Mouse (Mus musculus): Measurements from ENCODE around the gene Myo7a.

The Myo7a gene

DNA sequence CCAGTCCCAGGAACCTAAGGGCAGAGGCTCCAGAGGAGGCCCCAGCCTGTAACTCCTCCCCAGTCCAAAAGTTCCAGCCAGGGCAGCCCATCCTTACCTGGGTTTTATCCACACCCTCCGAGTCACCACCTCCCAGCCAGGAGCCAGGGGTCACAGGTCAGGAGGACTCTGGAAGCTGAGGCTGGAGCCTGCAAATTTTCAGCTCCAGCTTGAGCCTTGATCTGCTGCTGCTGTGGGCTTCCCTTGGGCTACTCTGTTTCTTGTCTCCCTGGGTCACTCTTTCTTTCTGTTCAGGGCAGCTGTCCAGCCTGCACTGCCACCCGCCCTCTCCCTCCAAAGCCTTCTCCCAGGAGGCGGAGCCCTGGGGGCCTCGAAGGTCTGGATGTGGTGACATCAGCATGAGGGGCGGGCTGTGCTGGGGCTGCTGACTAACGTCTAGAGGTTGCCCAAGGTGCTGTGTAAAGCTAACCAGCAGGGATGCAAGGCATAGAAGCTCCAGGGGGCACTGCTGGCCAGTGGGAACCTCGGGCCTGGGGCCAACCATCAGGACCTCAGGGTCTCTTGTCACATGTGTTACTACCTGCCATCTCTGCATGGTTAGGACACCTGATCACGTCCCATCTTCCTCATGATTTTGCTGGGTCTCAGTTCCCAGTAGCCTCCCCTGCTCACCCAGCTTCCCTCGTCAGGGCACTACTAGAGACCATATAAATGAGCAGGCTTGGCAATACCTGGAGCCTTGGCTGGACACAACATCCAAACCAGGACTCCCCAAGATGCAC is at the start of gene Myo7a:
Gene Myo7a, minus strand, starts transcription at position 346 of the 782 bp plus-strand sequence.
- DNase-seq: peak in 1 of 2 experiments; percentile 20

DNA sequence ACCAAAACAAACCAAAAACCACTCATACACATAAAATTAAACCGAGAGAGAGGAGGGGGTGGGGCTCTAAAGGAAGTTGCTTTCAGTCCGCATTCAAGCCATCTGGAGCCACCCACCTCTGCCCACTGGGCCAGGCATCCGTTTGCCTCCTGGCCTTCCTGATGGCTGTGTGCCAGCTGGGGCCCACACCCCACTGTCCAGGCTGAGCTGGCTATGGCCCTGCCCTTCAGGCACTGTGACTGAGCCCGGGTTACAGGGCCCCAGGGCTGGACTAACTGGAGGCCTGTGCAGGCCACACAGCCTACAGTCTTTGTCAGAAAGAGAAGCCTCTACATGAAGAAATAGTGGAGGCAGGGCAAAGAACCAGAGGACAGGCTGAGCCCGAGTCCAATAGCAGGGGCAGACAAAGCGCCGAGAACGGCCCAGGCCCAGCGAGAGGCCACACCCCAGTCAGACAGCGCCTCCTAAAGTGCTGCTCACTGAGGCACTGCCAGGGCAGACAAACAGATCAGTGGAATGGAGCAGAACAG is 45.7 kb upstream of the Myo7a start:
- peak; percentile 68 to 76 for DNase-seq

DNA sequence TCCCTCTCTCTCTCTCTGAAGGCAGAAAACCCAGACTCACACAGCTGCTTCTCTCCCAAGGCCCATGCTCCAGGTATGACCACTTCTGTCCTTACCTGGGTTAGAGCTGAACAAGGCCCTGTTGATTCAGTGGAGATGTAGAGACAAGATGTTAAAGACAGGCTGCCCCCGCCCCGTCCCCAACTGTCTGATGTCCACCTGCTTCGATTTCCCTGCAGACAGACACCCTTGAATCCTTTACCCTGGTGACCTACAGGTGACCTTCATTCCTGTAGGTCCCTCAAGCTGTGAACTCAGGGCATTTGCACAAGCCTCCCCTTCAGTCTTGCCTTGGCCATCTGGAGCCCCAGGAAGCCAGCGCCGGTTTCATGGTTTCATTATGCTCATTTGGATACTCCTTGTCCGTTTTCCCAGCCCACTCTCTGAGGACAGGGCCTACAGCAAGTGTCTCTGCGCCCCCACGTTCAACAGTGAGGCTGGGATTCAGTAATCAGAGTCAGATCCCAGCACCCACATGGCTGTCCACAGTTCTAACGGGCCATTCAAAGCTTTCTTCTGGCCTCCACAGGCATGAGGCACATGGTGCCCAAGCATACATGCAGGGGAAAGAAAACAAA is 45.2 kb upstream of the Myo7a start:
- DNase-seq: no peak

GRCm38 (mm10) chr7:98163700-98164099 is 44.4 kb upstream of the Myo7a start:
- peak; percentile 45 to 61 for DNase-seq

DNA sequence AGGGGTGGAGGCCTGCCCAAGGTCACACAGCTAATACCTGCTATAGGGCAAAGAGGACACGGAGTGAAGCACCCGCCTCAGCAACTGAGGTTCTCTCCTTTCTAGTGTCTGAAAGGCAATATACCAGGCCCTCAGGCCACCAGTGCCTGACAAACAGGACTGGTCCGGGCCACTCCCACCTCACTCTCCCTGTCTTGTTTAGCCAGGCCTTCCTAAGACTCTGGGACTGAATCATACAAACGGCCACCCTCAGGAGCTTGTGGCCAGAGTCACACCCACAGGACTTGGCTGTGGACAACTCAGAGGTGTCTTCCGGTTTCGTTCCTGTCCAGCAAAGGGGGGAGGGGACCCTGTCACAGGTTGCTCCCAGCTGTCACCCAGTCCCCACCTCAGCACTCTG is 42.9 kb upstream of the Myo7a start:
- no peak for DNase-seq

DNA sequence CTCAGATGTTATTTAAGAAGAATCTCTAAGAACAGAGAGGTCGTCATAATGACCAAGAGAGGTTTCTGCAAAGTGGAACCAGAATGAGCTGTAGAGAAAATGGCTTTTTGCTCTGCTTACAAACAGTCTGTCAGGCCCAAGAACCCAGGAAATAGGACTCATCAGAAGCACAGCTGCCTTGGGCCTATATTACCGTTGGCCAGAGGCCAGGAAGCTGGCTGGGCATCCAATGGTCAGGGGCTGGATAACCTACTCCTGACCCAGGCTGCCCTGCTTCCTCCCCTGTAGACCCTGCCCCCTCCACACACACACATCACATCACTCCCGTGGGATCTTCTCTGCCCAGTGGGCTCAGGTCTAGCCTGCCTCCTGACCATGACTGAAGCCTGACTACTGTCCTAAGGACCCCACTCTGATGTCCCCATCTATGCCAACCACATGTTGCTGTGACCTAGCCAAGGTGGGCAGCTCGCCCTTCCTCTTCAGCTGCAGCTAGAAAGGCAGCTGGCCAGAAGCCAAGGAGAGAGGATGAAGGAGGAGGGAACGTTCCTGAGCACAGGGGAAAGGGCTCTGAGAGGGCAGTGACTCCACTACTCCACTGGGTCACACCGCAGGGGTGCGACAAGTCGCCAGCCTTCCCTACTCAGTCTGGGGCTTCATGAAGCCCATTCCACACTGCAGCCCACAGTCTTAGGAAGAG is 40.9 kb upstream of the Myo7a start:
- peak; percentile 45 to 67 for DNase-seq

GRCm38 (mm10) chr7:98158481-98158880 is 39.2 kb upstream of the Myo7a start:
- DNase-seq: peak; percentile 82 to 90

GRCm38 (mm10) chr7:98157636-98158332 is 38.5 kb upstream of the Myo7a start:
- DNase-seq: no peak

- DNase-seq: no peak
Measured at GRCm38 (mm10) chr7:98156280-98156665, 36.9 kb upstream of the Myo7a start.

DNA sequence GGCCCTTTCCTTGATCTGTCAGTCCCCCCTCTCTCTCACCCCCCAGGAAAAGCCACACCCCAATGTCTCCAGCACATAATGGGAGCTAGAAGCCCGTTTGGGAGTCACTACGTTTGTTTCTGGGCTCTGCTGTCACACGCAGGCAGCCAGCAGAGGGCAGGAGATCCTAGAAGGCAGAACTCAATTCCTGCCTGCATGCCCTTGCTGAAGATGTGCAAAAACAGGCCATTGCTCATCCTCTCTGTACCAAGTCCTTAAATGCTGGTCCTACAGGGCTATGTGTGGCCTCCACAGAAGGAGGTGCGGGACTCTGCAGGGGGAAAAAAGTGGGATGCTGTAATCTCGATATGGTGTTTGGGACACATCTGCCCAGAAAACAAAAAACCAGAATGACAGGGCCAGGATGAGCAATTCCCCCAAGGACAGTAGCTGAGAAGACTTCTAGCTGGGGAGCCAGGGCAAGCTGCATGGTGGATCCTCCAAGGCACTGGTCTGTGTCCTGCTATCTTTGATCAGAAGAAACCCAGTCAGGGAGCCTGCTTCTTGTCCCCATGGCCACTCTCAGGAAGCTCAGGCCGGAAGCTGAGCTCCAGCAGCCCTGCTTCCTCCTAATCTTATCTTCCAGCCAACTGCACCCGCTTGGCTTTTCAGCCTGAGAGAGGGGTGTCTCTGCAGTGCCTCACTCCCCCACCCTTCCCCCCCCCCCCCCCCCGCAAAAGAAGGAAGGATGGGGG is 36.4 kb upstream of the Myo7a start:
- peak; percentile 64 to 76 for DNase-seq

GRCm38 (mm10) chr7:98153892-98154291 is 34.6 kb upstream of the Myo7a start:
- DNase-seq: no peak

GRCm38 (mm10) chr7:98153345-98153744 is 34.0 kb upstream of the Myo7a start:
- DNase-seq: no peak

DNA sequence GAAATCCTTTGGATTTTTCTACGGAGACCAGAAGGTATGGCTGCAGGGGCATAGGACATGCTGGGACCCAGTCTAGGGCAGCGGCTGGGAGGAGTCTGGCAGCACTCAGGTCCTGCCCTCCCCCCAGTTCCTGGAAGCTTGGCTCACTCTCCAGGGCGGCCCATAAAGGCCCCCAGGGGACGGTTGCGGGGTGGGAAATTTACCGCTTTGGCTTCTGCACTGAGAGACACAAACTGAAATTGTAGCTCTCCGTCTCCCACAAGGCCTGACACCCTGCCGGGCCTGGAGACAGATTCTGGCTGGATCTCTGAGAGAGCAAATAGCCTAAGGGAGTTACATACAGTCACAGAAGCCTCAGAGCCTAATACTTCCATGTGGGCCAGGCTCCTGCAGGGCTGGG is 33.1 kb upstream of the Myo7a start:
- DNase-seq: no peak

DNA sequence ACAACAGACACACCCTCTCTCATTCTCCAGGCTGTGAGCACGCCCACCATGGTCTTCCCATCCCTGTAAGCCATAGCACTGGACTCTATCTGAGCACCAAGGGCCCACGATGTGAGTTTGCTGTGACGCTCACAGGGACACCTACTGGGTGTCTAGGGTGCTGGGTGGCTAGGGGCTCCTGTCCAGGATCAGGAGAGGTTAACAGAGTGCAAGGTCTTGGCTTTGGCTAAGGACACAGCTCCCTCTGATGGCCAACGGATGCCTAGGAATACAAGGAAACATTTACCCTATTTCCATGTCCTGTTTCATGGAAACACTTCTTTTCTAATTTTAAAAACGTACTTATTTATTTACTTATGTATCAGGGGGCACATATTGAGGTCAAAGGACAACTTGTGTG is 31.2 kb upstream of the Myo7a start:
- DNase-seq: no peak

DNA sequence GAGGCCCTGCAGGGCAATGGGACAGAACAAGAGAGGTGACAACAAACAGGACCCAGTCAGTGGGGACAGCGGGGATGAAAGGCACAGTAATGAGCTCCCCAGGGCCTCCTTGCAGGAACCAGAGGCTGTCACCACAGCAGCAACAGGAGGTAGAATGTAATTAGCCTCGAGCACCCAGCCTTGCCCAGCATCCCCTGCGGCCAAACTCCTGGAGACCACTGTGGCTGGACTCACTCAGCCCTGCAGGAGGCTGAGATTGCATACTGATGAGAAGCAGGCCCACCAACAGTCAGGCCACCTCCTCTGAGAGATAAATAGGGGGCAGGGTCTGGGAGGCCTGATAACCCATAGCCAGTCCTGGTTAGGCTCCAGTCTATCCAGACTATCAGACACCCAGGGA is 30.5 kb upstream of the Myo7a start:
- DNase-seq: no peak

DNA sequence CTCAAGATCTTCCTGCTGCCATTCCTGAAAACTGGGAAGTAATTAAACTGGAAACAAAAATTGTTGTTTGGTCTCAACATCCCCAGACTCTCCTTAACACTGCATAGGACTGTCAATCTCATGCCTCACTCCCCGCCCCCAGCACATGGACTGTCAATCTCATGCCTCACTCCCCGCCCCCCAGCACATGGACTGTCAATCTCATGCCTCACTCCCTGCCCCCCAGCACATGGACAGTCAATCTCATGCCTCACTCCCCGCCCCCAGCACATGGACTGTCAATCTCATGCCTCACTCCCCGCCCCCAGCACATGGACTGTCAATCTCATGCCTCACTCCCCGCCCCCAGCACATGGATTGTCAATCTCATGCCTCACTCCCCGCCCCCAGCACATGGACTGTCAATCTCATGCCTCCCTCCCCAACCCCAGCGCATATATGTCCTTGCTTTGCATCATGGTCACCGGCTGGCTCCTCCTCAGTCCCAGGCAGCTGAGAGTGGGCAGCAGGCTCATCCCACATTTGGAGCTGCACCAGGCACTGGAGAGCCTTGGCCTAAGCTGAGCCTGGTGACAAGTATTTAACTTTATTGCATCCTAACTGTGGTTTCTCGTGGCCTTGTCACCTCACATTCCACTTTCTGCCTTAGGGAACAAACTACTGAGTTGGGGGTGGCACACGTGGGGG is 29.5 kb upstream of the Myo7a start:
- DNase-seq: no peak

- no peak for DNase-seq
Measured at GRCm38 (mm10) chr7:98147766-98148165, 28.4 kb upstream of the Myo7a start.

DNA sequence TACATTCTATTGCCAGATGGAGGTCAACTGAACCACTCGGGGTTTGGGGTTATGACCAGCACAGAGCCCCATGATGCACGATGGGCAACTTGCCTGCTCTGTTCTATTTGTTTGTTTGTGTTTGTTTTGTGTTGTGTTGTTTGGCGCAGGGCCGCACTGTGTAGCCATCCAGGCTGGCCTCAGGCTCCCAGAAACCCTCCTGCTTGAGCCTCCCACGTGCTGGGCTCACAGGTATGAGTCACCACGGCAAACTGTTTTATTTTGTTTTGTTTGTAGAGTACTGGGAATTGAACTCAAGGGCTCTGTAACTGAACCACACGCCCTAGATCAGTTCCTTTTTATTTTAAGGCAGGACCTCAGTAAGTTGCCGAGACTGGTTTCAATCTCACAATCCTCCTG is 27.1 kb upstream of the Myo7a start:
- no peak for DNase-seq

GRCm38 (mm10) chr7:98145842-98146446 is 26.6 kb upstream of the Myo7a start:
- DNase-seq: no peak

DNA sequence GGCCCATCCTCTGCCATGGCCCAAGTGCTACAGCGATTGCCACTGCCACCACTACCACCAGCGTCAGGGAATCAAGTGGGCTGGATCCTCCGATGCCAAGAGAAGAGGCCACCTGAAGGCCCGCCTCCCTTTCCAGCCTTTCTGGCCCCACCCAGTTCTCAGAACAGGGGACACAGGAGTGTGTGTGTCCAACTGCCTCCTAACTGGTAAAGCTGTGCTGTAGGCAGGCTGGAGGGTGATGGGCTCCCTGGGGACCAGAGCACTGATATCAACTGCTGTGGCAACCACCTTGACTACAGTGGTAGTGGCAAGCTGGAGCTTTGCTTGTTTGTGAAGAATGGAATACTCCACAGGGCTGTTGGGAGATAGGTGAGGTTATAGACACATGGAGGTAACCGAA is 26.1 kb upstream of the Myo7a start, which contains the start of gene Omp:
Gene Omp, minus strand, starts transcription at position 101 of the 400 bp plus-strand sequence.
- DNase-seq: no peak

DNA sequence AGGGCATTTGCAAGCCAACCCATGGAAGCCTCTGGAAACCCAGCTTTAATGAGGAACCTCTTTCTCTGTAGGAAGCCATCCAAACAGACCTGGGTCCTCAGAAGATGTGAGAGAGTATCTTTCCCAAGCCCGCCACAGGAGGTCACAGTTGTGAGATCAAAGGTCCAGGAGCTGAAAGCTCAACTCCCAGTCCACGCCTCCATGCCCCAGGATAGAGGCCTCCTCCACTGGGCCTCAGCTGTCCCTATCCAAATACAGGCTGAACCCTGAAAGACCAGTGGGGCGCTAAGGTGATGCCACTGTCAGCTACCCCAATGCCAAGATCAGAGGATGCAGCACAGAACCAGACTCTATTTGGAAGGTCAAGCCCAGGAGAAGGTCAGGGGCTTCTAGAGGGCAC is 23.3 kb upstream of the Myo7a start:
- no peak for DNase-seq
